Mouse (Mus musculus) lung, postnatal 0 days (tissue): ENCODE measurements around the gene Wwp2. TPM values are rescaled to one million over a fixed set of nuclear protein-coding genes. Genes with fewer than 3 reads are reported as not detected.
"Not testable (repeated sequence)": the region's sequence is repeated elsewhere in the genome, so short reads cannot be mapped to it uniquely, and the experiment has no call there.

Source experiments
- ATAC-seq: fragments of 200-750 bp; cut with Nextera tagmentation; 2 replicates; pipeline ENCODE4 v1.8.0; 2017; ENCODE audit warnings: moderate library complexity
- DNase-seq: peaks from one replicate; pipeline ENCODE4 v3.0.0-alpha.2; 2016; ENCODE audit warnings: low spot score
- H3K27ac ChIP-seq: fragments of 300-500 bp; sonication (generic); 2 replicates; pipeline ENCODE4 v1.5.1; 2014; ENCODE audit warnings: antibody characterized with exemption, mild to moderate bottlenecking, low read length, mixed read lengths
- H3K27me3 ChIP-seq: fragments of 300-500 bp; sonication (generic); replicated peaks from 2 replicates; pipeline ENCODE4 v1.6.1; 2014; ENCODE audit warnings: low read length, mixed read lengths; ENCODE audit not compliant: insufficient read depth
- H3K36me3 ChIP-seq: fragments of 300-500 bp; sonication (generic); 2 replicates; pipeline ENCODE4 v1.6.1; 2014; ENCODE audit warnings: low read length, mixed read lengths; ENCODE audit not compliant: insufficient read depth
- H3K4me1 ChIP-seq: fragments of 300-500 bp; sonication (generic); 2 replicates; pipeline ENCODE4 v1.6.1; 2014; ENCODE audit warnings: antibody characterized with exemption, low read depth, low read length, mixed read lengths; ENCODE audit not compliant: insufficient read depth
- H3K4me2 ChIP-seq: fragments of 300-500 bp; sonication (generic); replicated peaks from 2 replicates; pipeline ENCODE4 v1.6.1; 2014; ENCODE audit warnings: low read depth, mild to moderate bottlenecking, low read length, moderate library complexity, mixed read lengths
- H3K4me3 ChIP-seq: fragments of 300-500 bp; sonication (generic); 2 replicates; pipeline ENCODE4 v1.5.1; 2014; ENCODE audit warnings: low read depth, low read length
- H3K9ac ChIP-seq: fragments of 300-500 bp; sonication (generic); replicated peaks from 2 replicates; pipeline ENCODE4 v1.6.1; 2014; ENCODE audit warnings: low read depth, mild to moderate bottlenecking
- H3K9me3 ChIP-seq: fragments of 300-500 bp; sonication (generic); 2 replicates; pipeline ENCODE4 v1.6.1; 2016; ENCODE audit warnings: low read length, mixed read lengths
- CTCF ChIP-seq: IDR thresholded peaks from 2 replicates; pipeline ENCODE4 v1.5.1; 2016; ENCODE audit warnings: antibody characterized with exemption, mild to moderate bottlenecking
- EP300 ChIP-seq: IDR thresholded peaks from 2 replicates; pipeline ENCODE4 v1.6.1; 2016; ENCODE audit warnings: antibody characterized with exemption, mild to moderate bottlenecking, control low read depth
- WGBS: fragments of 180-500 bp; shearing (Covaris S2); extraction: QIAGEN DNeasy Blood & Tissue Kit; methylation state at CpG from one replicate; pipeline ENCODE4 v1.1.7; 2014; 5-methylcytosine and 5-hydroxymethylcytosine counted together
- polyA plus RNA-seq: library from polyadenylated mRNA; unstranded; fragments of >200 nt; fragmentation: Nextera tagmentation; extraction: Ambion mirVana; gene quantifications from 2 replicates; pipeline ENCODE4 v1.2.1, GENCODE M21; 2015

Gene Wwp2
- polyA plus RNA-seq, 1 experiment from 2014 or later: 27.3 TPM

GRCm38 (mm10) chr8:107475613-107476012 is 39.4 kb downstream of the Wwp2 start:
- no peaks in the 10 kb centered on the region for H3K36me3 ChIP-seq
- TF ChIP-seq EP300 (no peak), CTCF (no peak)
- H3K9ac ChIP-seq: no peak overlapping the region
- H3K4me2 ChIP-seq: no peak overlapping the region
- ATAC-seq (0 out of 2 replicates have a peak, but pooled peaks have one; percentile 19), DNase-seq (no peak)
- H3K27me3 ChIP-seq: no peaks in the 10 kb centered on the region
- 59% methylated on average over 3 of the region's 3 CpGs for WGBS
- H3K27ac ChIP-seq: no peak overlapping the region
- H3K4me3 ChIP-seq: no peak overlapping the region
- no peaks in the 10 kb centered on the region for H3K4me1 ChIP-seq
- no peaks in the 10 kb centered on the region for H3K9me3 ChIP-seq

- H3K9me3 ChIP-seq, H3K27me3 ChIP-seq, H3K4me2 ChIP-seq, H3K4me3 ChIP-seq, H3K4me1 ChIP-seq, H3K9ac ChIP-seq, DNase-seq, ATAC-seq, H3K27ac ChIP-seq, H3K36me3 ChIP-seq: not testable (repeated sequence)
- WGBS: 93% methylated on average over 7 of the region's 7 CpGs
These were observed 40.6 kb downstream of the Wwp2 start for GRCm38 (mm10) chr8:107476786-107477185.

- H3K36me3 ChIP-seq: no peaks in the 10 kb centered on the region
- H3K9ac ChIP-seq: no peak overlapping the region
- TF ChIP-seq EP300: no peak
- no peak for TF ChIP-seq CTCF
- no peaks in the 10 kb centered on the region for H3K4me1 ChIP-seq
- no peak overlapping the region for H3K4me3 ChIP-seq
- DNase-seq (no peak), ATAC-seq (no peak)
- no peaks in the 10 kb centered on the region for H3K27me3 ChIP-seq
- 76% methylated on average over 6 of the region's 6 CpGs for WGBS
- no peak overlapping the region for H3K4me2 ChIP-seq
- H3K27ac ChIP-seq: no peak overlapping the region
- H3K9me3 ChIP-seq: no peaks in the 10 kb centered on the region
These were observed 42.6 kb downstream of the Wwp2 start for GRCm38 (mm10) chr8:107478728-107479127.

- WGBS: 83% methylated on average over 4 of the region's 4 CpGs
- no peak for ATAC-seq
These were observed 44.3 kb downstream of the Wwp2 start for GRCm38 (mm10) chr8:107480436-107480835.

GRCm38 (mm10) chr8:107483250-107483649 is 47.1 kb downstream of the Wwp2 start:
- ATAC-seq: no peak
- DNase-seq: no peak
- Histone ChIP-seq H3K9me3 (no peaks in the 10 kb centered on the region), H3K27me3 (no peaks in the 10 kb centered on the region), H3K4me2 (no peak overlapping the region), H3K9ac (no peak overlapping the region), H3K4me3 (no peak overlapping the region), H3K36me3 (no peaks in the 10 kb centered on the region), H3K4me1 (no peaks in the 10 kb centered on the region), H3K27ac (no peak overlapping the region)
- WGBS: 75% methylated on average over 8 of the region's 8 CpGs
- no peak for TF ChIP-seq EP300

More at GRCm38 (mm10) chr8:107480436-107480835, 44.3 kb downstream of the Wwp2 start:
- no peaks in the 10 kb centered on the region for H3K9me3 ChIP-seq
- H3K4me3 ChIP-seq: no peak overlapping the region
- no peak overlapping the region for H3K27ac ChIP-seq
- no peak for DNase-seq
- TF ChIP-seq CTCF: no peak
- H3K4me1 ChIP-seq: no peaks in the 10 kb centered on the region
- H3K36me3 ChIP-seq: no peaks in the 10 kb centered on the region
- H3K9ac ChIP-seq: no peak overlapping the region
- H3K27me3 ChIP-seq: no peaks in the 10 kb centered on the region
- no peak overlapping the region for H3K4me2 ChIP-seq

- ATAC-seq (no peak), DNase-seq (no peak)
- Histone ChIP-seq H3K4me2 (no peak overlapping the region), H3K27ac (no peak overlapping the region), H3K36me3 (no peaks in the 10 kb centered on the region), H3K4me3 (no peak overlapping the region), H3K27me3 (no peaks in the 10 kb centered on the region), H3K9ac (no peak overlapping the region), H3K4me1 (no peaks in the 10 kb centered on the region), H3K9me3 (no peaks in the 10 kb centered on the region)
- TF ChIP-seq CTCF (no peak), EP300 (no peak)
These were observed 48.8 kb downstream of the Wwp2 start for GRCm38 (mm10) chr8:107484956-107485355.

GRCm38 (mm10) chr8:107488551-107488950 is 52.4 kb downstream of the Wwp2 start:
- DNase-seq (no peak), ATAC-seq (no peak)
- H3K4me3 ChIP-seq: no peak overlapping the region
- no peaks in the 10 kb centered on the region for H3K9me3 ChIP-seq
- H3K4me2 ChIP-seq: no peak overlapping the region
- H3K9ac ChIP-seq: no peak overlapping the region
- no peak for TF ChIP-seq EP300
- no peak for TF ChIP-seq CTCF
- H3K27me3 ChIP-seq: no peaks in the 10 kb centered on the region
- H3K36me3 ChIP-seq: no peaks in the 10 kb centered on the region
- peaks cover 14% of the 10 kb centered on the region; the same call in 1 of the 2 replicates for H3K4me1 ChIP-seq
- H3K27ac ChIP-seq: no peak overlapping the region
- WGBS: 52% methylated on average over 4 of the region's 4 CpGs
